Mouse (Mus musculus): ENCODE data around the gene Dusp14. TPM values are rescaled to one million over a fixed set of nuclear protein-coding genes. Genes with fewer than 3 reads are reported as not detected.

Dusp14 gene
- 13.5 and 19.5 TPM in 2 replicates for polyA plus RNA-seq (2015; fragmentation: Nextera tagmentation; extraction: Ambion mirVana)

DNA sequence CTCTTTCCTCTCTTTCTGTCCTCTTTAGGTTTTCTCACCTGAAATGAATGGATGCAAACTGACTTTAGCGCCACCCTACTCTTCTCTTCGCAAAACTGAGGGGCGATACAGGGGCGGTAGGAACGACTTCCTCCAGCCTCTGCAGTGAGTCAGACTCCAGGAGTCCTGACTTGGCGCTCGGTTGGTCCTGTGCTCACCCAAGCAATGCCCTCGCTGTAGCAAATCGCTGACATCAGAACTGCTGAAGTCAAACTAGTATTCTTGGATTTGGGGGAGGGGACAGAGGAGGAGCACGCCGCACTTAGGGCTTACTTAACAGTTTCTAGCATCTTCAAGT lies at the start of gene Dusp14:
Dusp14 (minus strand) TSS at position 228 of the 337 bp plus-strand sequence.
- Histone ChIP-seq H3K9ac (peak within 1 kb of the TSS; percentile 65; the same call in 1 of the 2 replicates), H3K36me3 (no peaks in the 10 kb centered on the region), H3K27me3 (replicated peaks) (no peaks in the 10 kb centered on the region; the same call in 1 of the 2 replicates), H3K9me3 (no peaks in the 10 kb centered on the region), H3K27ac (peak within 1 kb of the TSS; percentile 33; the same call in 1 of the 2 replicates), H3K4me1 (peaks cover 15% of the 10 kb centered on the region; the same call in 1 of the 2 replicates), H3K4me2 (peak within 1 kb of the TSS; percentile 68), H3K4me3 (replicated peaks) (peak within 1 kb of the TSS; percentile 56)
- no peak for ATAC-seq (ENCODE audit: insufficient read depth, low FRiP score, low read depth)
- WGBS, result 13% methylated on average over 11 of the region's 11 CpGs

DNA sequence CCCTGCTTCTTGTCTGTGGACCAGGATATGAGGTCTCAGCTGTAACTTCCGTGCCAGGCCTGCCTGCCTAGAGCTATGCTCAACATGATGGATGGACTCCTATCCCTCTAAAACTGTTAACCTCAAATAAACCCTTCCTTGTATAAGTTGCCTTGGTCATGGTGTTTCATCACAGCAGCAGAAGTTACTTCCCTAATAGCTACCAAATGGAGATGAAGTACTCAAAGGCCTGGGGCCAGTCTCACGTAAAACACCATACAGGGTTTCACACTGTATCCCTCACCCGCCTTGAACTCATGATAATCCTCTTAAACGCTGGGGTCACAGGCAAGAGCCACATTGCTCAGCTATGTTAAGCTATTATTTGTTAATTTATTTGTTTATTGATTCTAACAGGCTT lies 48.4 kb upstream of the Dusp14 start:
- Histone ChIP-seq H3K4me1 (0 out of 2 replicates have a peak, but pooled peaks cover 6% of the 10 kb centered on the region), H3K36me3 (peaks cover 33% of the 10 kb centered on the region), H3K4me3 (replicated peaks) (no peak overlapping the region), H3K9me3 (no peaks in the 10 kb centered on the region), H3K9ac (no peak overlapping the region), H3K27ac (no peak overlapping the region), H3K4me2 (no peak overlapping the region), H3K27me3 (replicated peaks) (no peaks in the 10 kb centered on the region)
- no peak for ATAC-seq (ENCODE audit: insufficient read depth, low FRiP score, low read depth)
- WGBS, result 81% methylated on average over 4 of the region's 4 CpGs

DNA sequence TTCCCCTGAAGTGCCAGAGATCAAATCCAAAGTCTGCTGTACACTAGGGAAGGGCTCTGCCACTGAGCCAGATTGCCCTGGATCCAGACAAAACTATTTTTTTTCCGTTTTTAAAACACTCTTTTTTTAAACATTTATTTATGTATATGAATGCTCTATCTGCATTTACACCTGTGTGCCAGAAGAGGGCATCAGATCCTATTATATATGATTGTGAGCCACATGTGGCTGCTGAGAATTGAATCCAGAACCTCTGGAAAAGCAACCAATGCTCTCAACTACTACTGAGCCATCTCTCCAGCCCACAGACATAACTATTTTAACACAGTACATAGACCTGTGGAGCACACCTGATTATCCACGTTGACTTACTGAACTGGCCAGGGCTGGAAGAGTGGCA lies 47.2 kb upstream of the Dusp14 start:
- no peak overlapping the region for H3K4me3 ChIP-seq (replicated peaks)
- no peak for ATAC-seq (ENCODE audit: insufficient read depth, low FRiP score, low read depth)
- no peak overlapping the region for H3K27ac ChIP-seq
- peaks cover 29% of the 10 kb centered on the region for H3K36me3 ChIP-seq
- no peaks in the 10 kb centered on the region for H3K9me3 ChIP-seq
- H3K4me1 ChIP-seq, result no peaks in the 10 kb centered on the region
- H3K4me2 ChIP-seq, result no peak overlapping the region
- WGBS, result 59% methylated on average over 2 of the region's 2 CpGs
- no peaks in the 10 kb centered on the region for H3K27me3 ChIP-seq (replicated peaks)
- no peak overlapping the region for H3K9ac ChIP-seq

DNA sequence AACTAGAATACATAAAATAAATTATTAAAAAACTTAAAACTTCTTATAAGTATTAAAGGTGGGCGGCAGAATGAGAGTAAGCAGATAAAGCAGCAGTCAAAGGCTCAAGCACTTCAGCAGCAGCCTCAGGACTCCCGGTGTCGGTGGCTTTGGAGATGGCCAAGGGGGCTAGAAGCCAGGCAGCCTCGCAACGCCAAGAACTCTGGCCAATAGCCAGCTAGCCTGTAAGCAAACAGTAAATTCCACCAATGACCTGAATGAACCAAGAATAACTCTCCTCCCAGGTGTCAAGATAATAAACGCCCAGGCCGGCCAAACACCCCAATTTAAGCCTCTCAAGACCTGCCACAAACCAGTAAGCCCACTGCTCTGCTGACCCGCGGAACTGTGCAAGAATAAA lies 46.6 kb upstream of the Dusp14 start:
- H3K9ac ChIP-seq, result no peak overlapping the region
- ATAC-seq (ENCODE audit: insufficient read depth, low FRiP score, low read depth), result no peak
- WGBS, result 76% methylated on average over 9 of the region's 9 CpGs
- H3K27ac ChIP-seq, result no peak overlapping the region
- H3K4me1 ChIP-seq, result no peaks in the 10 kb centered on the region
- H3K36me3 ChIP-seq, result peaks cover 33% of the 10 kb centered on the region
- H3K9me3 ChIP-seq, result no peaks in the 10 kb centered on the region
- no peak overlapping the region for H3K4me2 ChIP-seq
- no peaks in the 10 kb centered on the region for H3K27me3 ChIP-seq (replicated peaks)
- H3K4me3 ChIP-seq (replicated peaks), result no peak overlapping the region

DNA sequence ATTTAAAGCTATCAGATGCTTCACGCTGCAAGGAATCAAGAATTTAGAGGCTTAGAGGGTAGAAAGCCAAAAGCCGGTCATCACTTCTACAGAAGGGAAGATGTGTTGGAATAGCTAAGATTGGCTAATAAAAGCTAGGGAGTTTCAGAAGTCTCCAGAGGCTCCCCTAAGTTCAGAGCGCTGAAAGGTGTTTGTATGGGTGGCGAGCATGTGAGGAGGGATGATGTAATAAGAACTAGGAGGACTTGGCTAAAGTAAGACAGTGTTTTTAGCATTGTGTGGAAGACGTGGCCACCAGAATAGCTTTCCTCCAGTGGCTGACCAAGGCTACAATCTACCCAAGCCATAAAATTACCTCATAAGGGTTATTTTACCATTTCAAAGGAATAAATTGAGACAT lies 44.6 kb upstream of the Dusp14 start:
- Histone ChIP-seq H3K36me3 (peaks cover 41% of the 10 kb centered on the region), H3K4me3 (replicated peaks) (no peak overlapping the region), H3K4me1 (no peaks in the 10 kb centered on the region), H3K4me2 (no peak overlapping the region), H3K9me3 (no peaks in the 10 kb centered on the region), H3K9ac (no peak overlapping the region), H3K27ac (no peak overlapping the region), H3K27me3 (replicated peaks) (no peaks in the 10 kb centered on the region)
- ATAC-seq (ENCODE audit: insufficient read depth, low FRiP score, low read depth), result no peak
- WGBS, result 94% methylated on average over 5 of the region's 5 CpGs

DNA sequence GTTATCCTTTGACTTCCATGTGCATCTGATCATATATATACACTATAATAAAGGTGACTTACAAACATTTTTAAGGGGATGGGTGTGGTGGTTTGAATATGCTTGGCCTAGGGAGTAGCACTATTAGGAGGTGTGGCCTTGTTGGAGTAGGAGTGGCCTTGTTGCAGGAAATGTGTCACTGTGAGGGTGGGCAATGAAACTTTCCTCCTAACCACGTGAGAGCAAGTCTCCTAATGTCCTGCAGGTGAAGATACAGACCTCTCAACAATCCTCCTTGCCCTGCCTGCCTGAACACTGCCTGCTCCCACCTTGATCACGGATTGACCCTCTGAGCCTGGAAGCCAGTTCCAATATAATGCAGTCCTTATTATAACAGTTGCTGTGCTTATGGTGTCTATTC lies 38.1 kb upstream of the Dusp14 start:
- 58% methylated on average over 2 of the region's 2 CpGs for WGBS
- no peak for ATAC-seq (ENCODE audit: insufficient read depth, low FRiP score, low read depth)

DNA sequence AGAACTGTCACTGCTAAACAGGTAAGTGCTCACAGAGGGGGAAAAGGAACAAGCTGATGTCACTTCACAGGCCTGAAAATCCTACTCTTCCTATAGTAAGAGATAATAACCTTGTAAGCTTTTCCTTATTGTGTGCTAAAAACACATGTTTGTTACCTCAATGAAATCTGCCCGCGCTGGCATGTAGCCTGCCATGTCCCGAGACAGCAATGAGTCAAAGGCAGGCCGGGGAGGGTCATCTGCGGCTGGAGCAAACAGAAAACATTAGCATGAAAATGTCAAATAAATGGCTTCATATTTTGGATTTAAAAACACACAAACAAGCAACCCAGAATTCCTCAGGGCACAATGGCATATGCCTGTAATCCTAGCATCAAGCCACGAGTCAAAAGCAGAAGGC lies 35.0 kb upstream of the Dusp14 start:
- no peak overlapping the region for H3K4me3 ChIP-seq (replicated peaks)
- no peaks in the 10 kb centered on the region for H3K27me3 ChIP-seq (replicated peaks)
- H3K27ac ChIP-seq, result no peak overlapping the region
- H3K4me2 ChIP-seq, result no peak overlapping the region
- H3K4me1 ChIP-seq, result 0 out of 2 replicates have a peak, but pooled peaks cover 2% of the 10 kb centered on the region
- 93% methylated on average over 6 of the region's 6 CpGs for WGBS
- ATAC-seq (ENCODE audit: insufficient read depth, low FRiP score, low read depth), result no peak
- H3K9me3 ChIP-seq, result no peaks in the 10 kb centered on the region
- H3K36me3 ChIP-seq, result peaks cover 44% of the 10 kb centered on the region
- no peak overlapping the region for H3K9ac ChIP-seq

More for the DNA sequence above, 38.1 kb upstream of the Dusp14 start:
- Histone ChIP-seq H3K9me3 (no peaks in the 10 kb centered on the region), H3K4me3 (replicated peaks) (no peak overlapping the region), H3K27ac (no peak overlapping the region), H3K36me3 (peaks cover 48% of the 10 kb centered on the region), H3K4me1 (no peaks in the 10 kb centered on the region), H3K27me3 (replicated peaks) (no peaks in the 10 kb centered on the region), H3K4me2 (no peak overlapping the region), H3K9ac (no peak overlapping the region)

DNA sequence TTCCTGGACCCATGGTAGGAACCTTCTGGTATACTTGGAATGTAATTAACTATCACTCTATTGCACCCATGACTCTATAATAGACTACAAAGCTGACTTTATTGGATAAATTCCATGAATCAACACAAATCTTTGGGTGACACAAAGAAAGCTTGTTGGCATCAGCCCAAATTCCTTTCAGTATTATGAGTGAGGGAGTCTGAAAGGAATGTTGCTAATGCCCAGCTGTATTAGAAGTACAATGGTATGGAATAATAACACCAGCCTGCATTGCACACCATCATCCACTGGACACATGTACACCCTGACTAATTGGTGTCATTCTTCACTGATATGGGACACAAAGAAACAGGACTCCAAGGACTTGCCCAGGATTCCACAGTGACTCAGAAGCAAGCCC lies 32.1 kb upstream of the Dusp14 start:
- H3K4me1 ChIP-seq, result 0 out of 2 replicates have a peak, but pooled peaks cover 2% of the 10 kb centered on the region
- H3K4me3 ChIP-seq (replicated peaks), result no peak overlapping the region
- H3K27me3 ChIP-seq (replicated peaks), result no peaks in the 10 kb centered on the region
- H3K27ac ChIP-seq, result no peak overlapping the region
- H3K4me2 ChIP-seq, result no peak overlapping the region
- no peaks in the 10 kb centered on the region for H3K9me3 ChIP-seq
- no peak for ATAC-seq (ENCODE audit: insufficient read depth, low FRiP score, low read depth)
- no peak overlapping the region for H3K9ac ChIP-seq
- H3K36me3 ChIP-seq, result peaks cover 30% of the 10 kb centered on the region

DNA sequence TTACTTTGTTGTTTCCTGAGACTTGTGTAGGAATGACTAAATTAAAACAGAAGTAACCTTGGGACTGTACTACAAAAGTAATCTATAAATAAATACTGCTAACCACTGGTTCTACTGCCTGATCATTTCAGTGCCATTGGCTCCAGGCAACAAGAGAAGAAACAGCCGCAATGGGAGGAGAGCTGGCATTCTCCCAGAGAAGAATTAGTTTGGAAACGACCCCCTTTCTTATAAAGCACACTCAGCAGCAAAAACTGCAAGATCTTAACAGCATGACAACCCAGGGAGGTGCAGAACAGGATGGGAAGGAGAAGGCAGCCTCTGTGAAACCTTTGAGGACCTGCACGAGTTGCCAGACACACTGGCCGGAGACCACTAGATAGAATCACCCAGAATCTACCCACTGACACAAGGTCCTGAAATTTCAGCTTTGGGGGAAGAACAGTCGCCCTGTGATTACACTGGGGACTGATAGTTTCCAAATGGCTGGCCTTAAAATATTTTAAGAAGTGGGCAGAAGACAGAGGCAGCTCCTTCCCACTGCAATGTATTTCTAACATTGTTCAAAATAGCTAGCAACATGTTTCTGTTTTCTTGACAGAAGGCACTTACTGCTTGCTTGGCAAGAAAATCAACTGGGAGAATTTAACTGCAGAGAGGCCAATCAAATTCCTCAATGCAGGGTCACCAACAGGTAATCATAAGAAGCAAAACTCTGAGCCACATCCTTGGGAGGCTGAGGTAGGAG lies 28.4 kb upstream of the Dusp14 start:
- Histone ChIP-seq H3K4me1 (0 out of 2 replicates have a peak, but pooled peaks cover 2% of the 10 kb centered on the region), H3K27me3 (replicated peaks) (no peaks in the 10 kb centered on the region), H3K4me2 (no peak overlapping the region), H3K9me3 (no peaks in the 10 kb centered on the region), H3K36me3 (peaks cover 11% of the 10 kb centered on the region; the same call in 1 of the 2 replicates), H3K4me3 (replicated peaks) (no peak overlapping the region), H3K9ac (no peak overlapping the region), H3K27ac (no peak overlapping the region)
- ATAC-seq (ENCODE audit: insufficient read depth, low FRiP score, low read depth), result no peak
- 72% methylated on average over 5 of the region's 5 CpGs for WGBS

DNA sequence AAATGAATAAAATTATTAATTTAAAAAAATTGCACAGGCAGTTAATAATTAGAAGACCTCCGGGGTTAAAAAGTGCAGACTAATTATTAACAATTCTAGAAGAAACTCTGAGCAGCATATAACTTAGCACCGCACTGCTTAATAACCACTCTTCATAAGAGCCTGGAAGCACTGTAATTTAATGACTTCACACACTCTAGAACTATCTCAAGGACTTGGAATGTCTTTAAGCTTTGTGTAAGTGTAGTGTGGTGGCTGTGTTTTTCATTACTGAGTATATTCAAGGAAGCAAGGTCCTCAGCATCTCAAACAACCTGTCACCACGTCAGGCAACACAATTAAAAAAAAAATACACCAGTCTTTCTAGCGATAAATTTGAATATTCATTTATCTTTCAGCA lies 26.0 kb upstream of the Dusp14 start:
- H3K27me3 ChIP-seq (replicated peaks), result no peaks in the 10 kb centered on the region
- no peak overlapping the region for H3K9ac ChIP-seq
- 86% methylated on average over 4 of the region's 4 CpGs for WGBS
- no peaks in the 10 kb centered on the region; the same call in 1 of the 2 replicates for H3K36me3 ChIP-seq
- no peaks in the 10 kb centered on the region for H3K4me1 ChIP-seq
- H3K9me3 ChIP-seq, result no peaks in the 10 kb centered on the region
- H3K27ac ChIP-seq, result no peak overlapping the region
- no peak overlapping the region for H3K4me2 ChIP-seq
- ATAC-seq (ENCODE audit: insufficient read depth, low FRiP score, low read depth), result no peak
- no peak overlapping the region for H3K4me3 ChIP-seq (replicated peaks)

DNA sequence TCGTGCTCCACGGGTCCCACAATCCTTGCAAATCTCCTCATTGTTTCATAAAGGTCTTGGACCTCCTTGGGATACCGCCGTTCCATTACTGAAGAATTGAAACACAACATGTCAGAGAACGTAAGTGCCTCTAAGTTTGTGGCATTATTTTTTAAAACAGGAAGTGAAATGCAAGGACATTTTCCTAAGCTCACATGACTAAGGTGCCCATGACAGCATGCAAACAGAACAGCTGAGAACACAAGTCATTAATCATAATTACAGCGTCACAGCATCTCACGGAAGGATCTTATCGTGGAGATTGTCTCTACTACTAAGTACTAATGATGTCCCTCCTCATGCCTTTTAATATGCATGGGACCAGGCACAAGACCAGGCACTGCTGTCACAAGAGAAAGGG lies 21.5 kb upstream of the Dusp14 start:
- no peak overlapping the region for H3K4me2 ChIP-seq
- no peak overlapping the region for H3K9ac ChIP-seq
- no peaks in the 10 kb centered on the region for H3K4me1 ChIP-seq
- no peaks in the 10 kb centered on the region for H3K9me3 ChIP-seq
- 90% methylated on average over 8 of the region's 8 CpGs for WGBS
- H3K4me3 ChIP-seq (replicated peaks), result no peak overlapping the region
- peaks cover 5% of the 10 kb centered on the region for H3K36me3 ChIP-seq
- no peak overlapping the region for H3K27ac ChIP-seq
- no peaks in the 10 kb centered on the region for H3K27me3 ChIP-seq (replicated peaks)
- no peak for ATAC-seq (ENCODE audit: insufficient read depth, low FRiP score, low read depth)

DNA sequence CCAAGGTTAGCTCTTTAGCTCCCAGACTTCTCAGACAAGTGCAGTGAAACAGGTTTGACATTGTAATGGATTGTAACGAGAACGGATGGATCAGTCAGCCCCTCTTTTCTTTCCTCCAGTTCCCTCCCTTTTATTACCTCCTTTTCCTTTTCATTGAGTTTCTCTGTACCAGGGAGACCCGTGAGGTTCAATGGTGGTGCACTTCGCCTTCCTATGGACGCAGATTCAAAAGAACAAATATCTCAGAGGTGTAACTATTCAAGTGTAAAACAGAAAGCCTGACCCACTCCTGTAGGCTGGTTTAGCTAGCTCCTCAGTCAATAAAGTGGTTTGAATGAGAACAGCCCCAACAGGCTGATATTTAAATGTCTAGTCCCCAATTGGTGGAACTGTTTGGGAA lies 12.8 kb upstream of the Dusp14 start:
- Histone ChIP-seq H3K27ac (no peak overlapping the region), H3K9ac (no peak overlapping the region), H3K4me3 (replicated peaks) (no peak overlapping the region), H3K27me3 (replicated peaks) (no peaks in the 10 kb centered on the region), H3K36me3 (peaks cover 18% of the 10 kb centered on the region; the same call in 1 of the 2 replicates), H3K4me1 (no peaks in the 10 kb centered on the region), H3K9me3 (no peaks in the 10 kb centered on the region), H3K4me2 (no peak overlapping the region)
- no peak for ATAC-seq (ENCODE audit: insufficient read depth, low FRiP score, low read depth)
- 91% methylated on average over 5 of the region's 5 CpGs for WGBS

Measured in stomach, embryonic 15.5 days (tissue).